Mouse (Mus musculus): ENCODE data around the gene Rusc1.
"Not testable (repeated sequence)": the region's sequence is repeated elsewhere in the genome, so short reads cannot be mapped to it uniquely, and the experiment has no call there.

Gene Rusc1

DNA sequence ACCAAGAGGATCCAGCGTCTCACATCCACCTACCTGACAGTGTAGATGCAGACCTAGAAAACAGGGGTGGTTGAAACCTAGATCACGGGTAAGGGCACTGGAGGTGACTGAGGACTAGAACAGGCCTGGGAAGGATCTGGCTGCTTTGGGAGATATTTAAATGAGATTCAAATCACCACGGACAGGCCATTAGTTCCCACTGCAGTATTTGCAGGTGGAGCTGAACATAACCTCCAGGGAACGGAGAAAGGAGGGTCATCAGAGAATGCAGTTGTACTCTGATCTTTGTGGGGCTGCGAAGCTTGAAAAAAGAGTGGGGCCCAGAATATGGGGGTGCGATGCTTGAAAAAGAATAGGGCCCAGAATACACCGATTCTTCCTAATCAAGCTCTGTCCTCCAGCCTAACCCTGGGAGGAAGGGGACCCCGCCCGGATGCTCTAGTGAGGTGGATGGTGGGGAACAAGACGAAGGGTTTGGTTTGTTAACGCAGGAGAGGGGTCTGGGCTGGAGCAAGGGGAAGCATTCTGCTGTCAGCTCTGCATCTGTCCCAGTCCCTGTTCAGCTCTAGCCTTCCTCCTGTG lies 511 bp downstream of the Rusc1 start:
- no peak for DNase-seq (ENCODE audit: low read depth, low spot score)

DNA sequence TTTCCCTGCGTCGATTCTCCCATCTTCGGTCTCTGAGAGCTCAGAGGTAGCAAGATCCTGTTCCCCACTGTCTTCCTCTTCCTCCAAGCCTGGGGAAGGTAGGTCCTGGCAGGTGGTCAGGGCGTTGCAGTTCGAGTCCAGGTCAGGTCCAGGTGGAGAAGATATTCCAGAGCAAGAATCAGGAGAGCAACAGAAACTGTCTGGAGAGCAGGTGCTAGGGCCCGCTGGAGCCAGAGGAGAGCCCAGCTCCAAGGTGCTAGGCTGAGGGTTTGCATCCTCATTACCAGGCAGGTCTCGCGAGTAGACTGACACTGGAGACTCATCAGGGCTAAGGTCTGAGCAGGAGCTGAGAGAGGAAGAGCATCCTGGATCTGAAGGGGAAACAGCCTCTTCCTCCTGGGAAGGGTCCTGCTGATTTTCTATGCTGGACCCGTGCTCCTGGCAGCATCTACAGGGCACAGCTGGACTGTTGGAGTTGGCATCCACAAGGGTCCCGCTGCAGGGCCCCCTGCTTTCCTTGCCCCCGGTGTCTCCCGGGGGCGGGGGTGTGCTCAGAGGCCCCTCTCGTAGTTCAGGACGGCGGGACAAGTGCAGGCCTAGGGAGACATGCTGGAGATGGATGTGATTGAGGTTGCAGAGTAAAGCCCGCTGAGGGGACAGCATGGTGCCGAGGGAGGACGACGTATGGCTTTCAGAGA lies 1.2 kb downstream of the Rusc1 start:
- DNase-seq (ENCODE audit: low read depth, low spot score) = no peak

DNA sequence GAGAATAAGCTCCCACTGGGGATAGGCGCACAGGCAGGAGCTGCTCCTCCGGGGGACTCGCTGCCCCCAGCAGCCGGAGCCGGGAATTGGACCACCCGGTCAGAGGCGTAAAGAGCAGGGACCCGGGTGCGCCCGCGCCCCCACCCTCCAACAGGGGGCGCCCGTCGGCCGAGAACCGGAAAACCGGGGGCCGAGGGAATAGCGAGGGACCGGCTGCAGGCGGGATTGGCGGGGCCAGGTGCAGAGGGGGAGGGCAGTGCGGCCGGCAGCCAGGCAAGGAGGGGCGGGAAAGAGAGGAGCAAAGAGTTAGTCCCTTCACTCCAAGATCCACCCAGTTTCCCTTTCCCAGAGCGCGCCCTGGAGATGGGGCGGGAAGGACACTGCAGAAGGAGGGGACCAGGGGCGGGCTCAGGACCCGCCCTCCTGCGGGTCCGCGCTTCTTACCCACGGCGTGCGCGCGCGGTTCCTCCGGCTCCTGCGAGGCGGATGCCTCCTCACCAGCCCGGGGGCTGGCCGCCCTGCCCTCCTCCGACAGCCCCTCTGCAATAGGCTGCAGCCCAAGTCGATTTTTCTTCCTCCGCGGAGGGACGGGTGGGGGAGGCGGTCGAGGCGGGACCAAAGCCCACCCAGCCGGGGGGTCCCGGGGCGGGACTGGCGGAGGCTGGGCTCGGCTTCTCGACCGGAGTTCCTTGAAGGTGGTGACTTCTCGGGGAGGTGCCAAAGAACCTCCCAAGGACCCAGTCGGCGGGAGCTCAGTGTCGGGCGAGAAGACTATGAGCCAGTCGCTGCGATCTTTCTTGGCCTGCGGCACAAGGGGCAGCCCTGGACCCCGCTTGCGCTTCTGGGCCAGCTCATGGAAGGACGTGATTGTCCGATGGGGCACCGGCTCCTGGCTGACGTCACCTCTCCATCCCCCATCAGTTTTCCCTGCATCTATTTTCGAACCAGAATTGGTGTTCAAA lies 2.1 kb downstream of the Rusc1 start:
- DNase-seq (ENCODE audit: low read depth, low spot score) = peak; percentile 62

DNA sequence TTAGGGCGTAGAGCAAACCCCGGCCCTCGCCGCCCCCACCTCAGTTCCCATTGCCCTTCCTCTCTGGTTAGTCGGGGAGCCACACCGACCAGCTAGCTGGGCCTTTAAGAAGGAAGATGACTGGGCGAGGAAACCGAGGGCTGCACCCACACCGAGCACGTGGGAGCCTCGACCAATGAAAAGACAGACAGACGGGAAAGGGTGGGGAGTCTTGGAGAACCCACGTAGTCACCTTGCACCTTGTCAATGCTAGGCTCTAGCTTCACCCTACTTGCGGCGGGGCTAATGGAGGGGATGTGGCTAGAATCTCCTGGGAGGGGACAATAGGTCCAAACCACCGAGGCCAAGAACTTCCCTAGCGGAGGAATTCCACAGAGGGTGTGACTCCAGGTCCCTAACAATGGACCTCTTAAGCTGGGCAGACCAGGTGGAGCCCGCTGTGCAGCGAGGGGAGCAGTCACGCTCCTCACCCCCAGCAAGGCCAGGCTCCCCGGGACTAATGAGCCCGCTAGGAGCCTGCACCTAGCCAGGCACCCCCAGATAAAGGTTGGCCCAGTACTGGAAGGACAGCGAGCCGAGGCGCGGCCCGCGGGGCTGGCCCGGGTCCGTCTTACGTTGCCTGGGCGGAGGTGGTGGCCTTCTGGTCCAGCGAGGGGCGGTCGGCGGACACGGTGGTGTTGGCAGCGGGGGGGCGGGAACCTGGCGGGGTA lies 3.1 kb downstream of the Rusc1 start:
- peak; percentile 81 for DNase-seq (ENCODE audit: low read depth, low spot score)

DNA sequence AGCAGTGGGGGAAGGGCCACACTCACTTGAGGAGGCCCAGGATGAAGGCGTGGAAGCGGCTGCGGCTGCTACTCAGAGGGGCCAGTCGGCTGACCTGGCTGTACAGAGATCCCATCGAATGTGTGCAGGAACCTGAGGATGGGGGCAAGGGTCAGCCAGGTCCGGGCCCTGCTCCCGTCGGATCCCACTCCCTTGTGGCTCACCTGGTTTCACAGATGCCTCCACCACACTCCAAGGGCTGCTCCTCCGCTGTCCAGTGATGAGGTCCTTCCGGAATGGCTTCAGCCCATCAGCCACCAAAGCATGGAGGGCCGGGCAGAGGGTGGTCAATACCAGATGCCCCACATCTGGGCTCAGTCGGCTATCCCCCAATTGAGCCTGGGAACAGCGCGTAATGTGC lies 4.1 kb downstream of the Rusc1 start:
- DNase-seq (ENCODE audit: low read depth, low spot score) = no peak

DNA sequence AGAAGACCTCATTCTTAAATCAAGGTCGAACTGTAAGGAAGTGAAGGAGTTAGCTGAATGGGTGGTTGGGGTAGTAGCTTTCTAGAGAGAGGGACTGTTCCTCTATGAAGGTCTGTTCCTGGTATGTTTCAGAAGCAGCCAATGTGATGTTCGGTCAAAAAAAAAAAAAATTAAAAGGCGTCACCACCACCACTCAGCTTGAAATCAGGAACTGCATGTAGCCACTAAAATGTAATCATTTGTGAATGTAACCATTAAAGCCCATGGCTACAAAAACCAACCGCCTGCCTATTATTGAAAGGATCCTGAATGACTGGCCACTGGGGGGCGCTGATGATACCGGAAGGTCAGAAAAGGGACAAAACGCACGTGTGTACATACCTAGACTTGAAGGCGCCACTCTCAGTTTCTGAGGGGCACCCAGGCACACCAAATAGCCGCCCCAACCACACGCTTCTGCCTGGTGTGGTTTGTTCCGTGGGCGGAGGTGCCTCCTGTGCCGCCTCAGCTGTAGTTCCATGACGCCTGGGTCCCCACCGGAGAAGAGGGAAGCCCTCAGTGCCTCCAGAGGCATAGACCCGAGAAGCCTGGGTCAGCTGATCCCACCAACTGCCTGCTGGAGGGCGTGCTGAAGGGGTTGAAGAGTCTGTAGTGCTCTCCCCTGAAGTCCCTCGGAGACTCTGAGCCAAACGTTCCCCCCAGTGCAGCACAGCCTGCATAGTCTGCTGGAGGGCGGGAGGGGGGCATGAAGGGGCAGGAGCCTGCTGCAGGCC lies 5.6 kb downstream of the Rusc1 start:
- DNase-seq (ENCODE audit: low read depth, low spot score) = peak; percentile 66

DNA sequence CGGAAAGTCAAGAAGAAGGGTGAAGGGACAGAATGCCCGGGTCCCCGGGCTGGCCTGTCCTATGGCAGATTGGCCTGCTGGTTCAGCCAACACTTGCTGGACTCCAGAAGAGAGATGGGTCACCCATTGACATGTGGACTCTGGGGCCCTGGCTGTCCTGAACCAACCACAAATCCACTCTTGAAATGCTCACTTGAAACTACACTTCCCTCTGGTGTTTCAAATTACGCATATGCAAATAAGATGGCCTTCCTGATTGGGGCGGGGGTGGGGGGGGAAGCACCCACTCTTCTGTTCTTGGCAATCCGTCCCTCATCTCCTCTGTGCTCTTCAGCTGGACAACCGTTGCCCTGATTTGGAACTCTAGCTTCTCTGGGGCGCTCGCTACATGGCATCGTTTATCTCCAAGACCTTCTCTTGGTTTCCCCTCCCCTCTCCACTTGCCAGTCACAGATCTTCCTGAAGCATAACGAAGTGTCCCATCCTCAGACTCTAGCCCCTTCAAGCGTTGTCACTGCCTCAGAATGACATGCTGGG lies 8.4 kb downstream of the Rusc1 start:
- no peak for DNase-seq (ENCODE audit: low read depth, low spot score)

DNA sequence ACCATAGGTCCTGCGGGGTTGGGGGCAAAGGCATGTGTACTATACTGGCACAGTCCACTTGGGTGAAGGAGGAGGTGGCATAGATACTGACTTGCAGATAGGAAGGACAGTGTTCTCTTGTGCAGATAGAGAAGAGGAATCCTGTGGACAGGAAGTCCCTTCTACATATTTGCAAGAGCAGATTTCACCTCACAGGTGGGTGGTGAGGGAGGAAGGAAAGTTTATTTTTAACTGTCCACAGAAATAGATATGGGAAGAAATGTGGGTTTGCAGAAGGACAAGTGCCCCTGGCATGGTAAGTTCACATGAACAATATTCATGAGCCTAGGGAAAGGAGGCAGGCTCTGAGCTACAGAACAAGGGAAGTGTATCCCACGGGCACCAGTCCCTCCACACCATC lies 9.0 kb downstream of the Rusc1 start:
- DNase-seq (ENCODE audit: low read depth, low spot score) = no peak

DNA sequence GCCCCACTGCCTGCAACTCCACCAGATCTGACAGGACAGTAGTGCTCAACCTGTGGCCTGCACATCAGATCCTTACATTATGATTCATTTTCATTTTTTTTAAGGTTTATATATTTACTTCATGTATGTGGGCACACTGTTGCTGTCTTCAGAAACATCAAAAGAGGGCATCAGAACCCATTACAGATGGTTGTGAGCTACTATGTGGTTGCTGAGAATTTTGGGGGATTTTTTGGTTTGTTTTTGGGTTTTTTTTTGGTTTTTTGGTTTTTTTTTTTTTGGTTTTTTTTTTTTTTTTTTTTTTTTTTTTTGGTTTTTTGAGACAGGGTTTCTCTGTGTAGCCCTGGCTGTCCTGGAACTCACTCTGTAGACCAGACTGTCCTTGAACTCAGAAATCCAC lies 10.8 kb downstream of the Rusc1 start:
- DNase-seq (ENCODE audit: low read depth, low spot score) = not testable (repeated sequence)

DNA sequence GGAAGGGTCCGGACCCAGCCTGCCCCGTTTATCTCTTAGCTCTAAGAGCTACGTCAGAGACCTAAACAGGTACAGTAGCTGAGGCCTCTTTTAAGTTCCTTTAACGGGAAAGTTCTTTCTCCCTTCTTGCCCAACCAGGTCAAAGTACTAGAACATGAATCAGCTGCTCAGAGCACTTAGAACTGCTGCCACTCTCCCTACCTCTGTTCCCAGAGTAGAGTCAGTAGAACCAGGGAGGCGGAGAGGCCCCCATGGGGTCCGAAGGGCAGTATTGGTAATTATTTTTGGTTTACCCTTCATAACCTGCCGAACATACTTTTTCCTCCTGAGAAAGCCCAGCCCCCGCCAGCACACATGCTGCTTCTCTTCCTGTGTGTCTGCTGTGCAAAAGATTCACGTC lies 15.7 kb downstream of the Rusc1 start:
- DNase-seq (ENCODE audit: low read depth, low spot score) = no peak

DNA sequence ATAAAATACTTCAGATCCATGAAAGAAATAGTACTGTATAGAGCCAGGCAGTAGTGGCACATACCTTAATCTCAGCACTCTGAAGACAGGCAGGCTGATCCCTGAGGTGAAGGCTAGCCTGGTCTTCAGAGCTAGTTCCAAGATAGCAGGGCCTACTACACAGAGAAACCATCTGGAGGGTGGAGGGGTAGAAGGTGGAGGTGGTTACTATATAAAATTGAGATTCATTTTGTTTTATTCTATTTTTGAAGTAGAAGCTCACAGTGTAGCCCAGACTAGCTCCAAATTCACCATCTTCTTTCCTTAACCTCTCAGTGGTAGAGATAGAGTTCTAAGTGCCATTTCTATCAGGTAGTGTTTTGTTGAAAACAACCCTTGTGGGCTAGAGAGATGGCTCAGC lies 25.8 kb downstream of the Rusc1 start:
- DNase-seq (ENCODE audit: low read depth, low spot score) = no peak

DNA sequence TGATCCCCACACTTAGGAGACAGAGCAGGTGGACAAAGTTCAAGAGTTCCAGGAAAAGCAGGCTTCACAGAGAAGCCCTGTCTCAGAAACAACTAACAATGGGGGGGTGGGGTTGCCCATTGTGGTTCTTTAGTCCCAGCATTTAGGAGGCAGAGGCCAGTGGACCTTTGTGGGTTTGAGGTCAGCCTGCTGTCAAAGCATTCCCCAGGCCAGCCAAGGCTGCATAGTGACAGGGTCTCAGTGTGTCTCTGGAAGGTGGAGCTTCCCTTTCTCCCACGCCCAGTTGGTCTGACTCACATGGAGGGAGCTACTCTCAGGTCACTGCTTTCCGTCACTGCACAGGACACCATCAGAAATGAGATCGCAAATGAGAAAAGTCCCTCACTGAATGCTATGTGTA lies 31.4 kb downstream of the Rusc1 start:
- no peak for DNase-seq (ENCODE audit: low read depth, low spot score)

DNA sequence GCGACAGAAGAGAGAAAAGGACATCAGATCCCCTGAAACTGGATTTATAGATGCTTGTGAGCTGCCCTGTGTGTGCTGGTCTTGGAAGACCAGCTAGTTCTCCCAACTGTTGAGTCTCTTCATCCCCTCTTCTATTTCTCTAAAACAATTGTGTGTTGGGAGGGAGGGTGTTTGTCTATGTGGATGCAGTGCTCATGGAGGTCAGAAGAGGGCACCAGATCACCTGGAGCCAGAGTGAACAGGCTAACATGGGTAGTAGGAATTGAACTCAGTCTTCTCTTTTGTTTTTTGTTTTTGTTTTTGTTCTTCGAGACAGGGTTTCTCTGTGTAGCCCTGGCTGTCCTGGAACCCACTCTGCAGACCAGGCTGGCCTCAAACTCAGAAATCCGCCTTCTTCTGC lies 34.3 kb downstream of the Rusc1 start:
- peak; percentile 6 for DNase-seq (ENCODE audit: low read depth, low spot score)

DNA sequence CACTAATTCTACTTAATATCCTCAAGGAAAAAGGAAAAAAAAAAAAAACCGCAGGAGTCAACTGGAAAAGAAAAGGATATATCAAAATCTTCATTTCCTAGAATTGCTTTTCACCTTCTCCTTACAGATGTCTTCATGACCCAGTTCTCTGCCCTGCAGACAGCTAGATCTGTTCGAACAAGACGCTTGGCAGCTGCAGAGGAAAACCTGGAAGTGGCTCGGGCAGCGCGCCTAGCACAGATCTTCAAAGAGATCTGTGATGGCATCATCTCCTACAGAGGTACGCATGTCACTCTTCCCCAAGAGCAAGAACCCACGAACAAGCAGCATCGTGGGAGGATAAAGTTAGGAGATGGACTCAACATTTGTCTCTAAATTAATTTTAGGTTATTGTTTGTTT lies 34.8 kb downstream of the Rusc1 start:
- DNase-seq (ENCODE audit: low read depth, low spot score) = no peak

DNA sequence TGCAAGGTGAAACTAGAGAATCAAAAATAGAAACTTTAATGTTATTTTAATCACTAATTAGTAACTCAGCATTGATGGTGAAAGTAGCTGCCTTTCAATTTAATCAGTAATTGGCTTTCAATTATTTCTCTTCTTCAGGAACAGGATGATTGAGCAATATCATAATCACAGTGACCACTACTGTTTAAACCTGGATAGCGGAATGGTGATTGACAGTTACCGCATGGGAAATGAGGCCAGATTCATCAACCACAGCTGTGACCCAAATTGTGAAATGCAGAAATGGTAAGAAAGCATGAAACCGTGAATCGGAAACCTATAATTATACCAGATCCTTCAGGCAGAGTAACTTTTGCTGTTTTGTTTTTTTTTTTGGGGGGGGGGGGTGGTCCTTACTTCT lies 49.8 kb downstream of the Rusc1 start:
- no peak for DNase-seq (ENCODE audit: low read depth, low spot score)
